In genomic region chrX:8140446-8140845, GRCm38 (mm10) we compare ENCODE assay signal across 19 mouse cellular contexts. TPM values are rescaled to one million over a fixed set of nuclear protein-coding genes. Genes with fewer than 3 reads are reported as not detected.
DNase-seq lines count a peak whose midpoint lies in the region; TF ChIP-seq lines count a peak whose summit lies in the region.
"Had no signal": no experiment of that assay in that cellular context is flagged by ENCODE, and none has a peak within 500 bp of the region (broad histone marks: within the 10 kb centered on the region; RNA-seq: fewer than 3 reads in every experiment).

No protein-coding gene starts in this region.

- H3K27ac ChIP-seq in MEL (ENCODE audit: control insufficient read depth, low read depth, low read length) = no peak overlapping the region

- no peak for TF ChIP-seq CTCF in MEL (IDR thresholded peaks at IDR 0.05 in 2 of 3, conservative IDR thresholded peaks at IDR 0.05 in 1 of 3; ENCODE audit: control insufficient read depth in 1 of 3, insufficient read depth in 1 of 3, low read depth in 2 of 3, low read length in 3 of 3, poor library complexity in 1 of 3, severe bottlenecking in 1 of 3)

- H3K4me2 ChIP-seq in myocyte (ENCODE audit: low read depth) = no peak overlapping the region

- DNase-seq in MEL (ENCODE audit: low read depth, low spot score) (peak; percentile 32), ZHBTc4 (ENCODE audit: low read depth, low spot score) (peak; percentile 28)
- DNase-seq in embryo, embryonic 10.5 days (ENCODE audit: low spot score) = no peak
- no peak for DNase-seq in left cerebral cortex, postnatal 25 days (ENCODE audit: low spot score in 2 of 2)
- no peak for DNase-seq in urinary bladder, postnatal 10 days (ENCODE audit: low spot score)
- DNase-seq: adrenal gland, adult 2 months; adrenal gland, adult 8-10 months; adrenal gland, postnatal 10 days; adrenal gland, postnatal 14 days; adrenal gland, postnatal 25 days; adrenal gland, postnatal 36 days; cerebellum, adult 11 months; cerebellum, adult 11-12 months; cerebellum, adult 18-20 months; cerebellum, adult 2 months; cerebellum, adult 8-10 months had no signal

- H3K27me3 ChIP-seq in MEL (ENCODE audit: control insufficient read depth in 1 of 2, insufficient read depth in 2 of 2, low read length in 2 of 2) (no peaks in the 10 kb centered on the region), myocyte (ENCODE audit: control insufficient read depth, insufficient read depth, insufficient read length) (no peaks in the 10 kb centered on the region)
- H3K27me3 ChIP-seq: CH12.LX had no signal

- no peak for TF ChIP-seq RAD21 in MEL (IDR thresholded peaks at IDR 0.05; ENCODE audit: low read depth, low read length)

- H3K79me2 ChIP-seq in MEL (ENCODE audit: control insufficient read depth, insufficient read depth, low read length, poor library complexity) (peaks cover 25% of the 10 kb centered on the region), myocyte (ENCODE audit: control insufficient read depth, insufficient read depth) (peaks cover 20% of the 10 kb centered on the region)

- H3K4me3 ChIP-seq in MEL (ENCODE audit: control insufficient read depth in 1 of 2, insufficient read depth in 1 of 2, low read depth in 2 of 2, low read length in 2 of 2) = no peak overlapping the region
- no peak overlapping the region for H3K4me3 ChIP-seq in myocyte

- no peaks in the 10 kb centered on the region for H3K9me3 ChIP-seq in MEL (replicated peaks; ENCODE audit: insufficient read depth, low read length)
- H3K9me3 ChIP-seq: G1E had no signal

- TF ChIP-seq POLR2A in MEL (IDR thresholded peaks at IDR 0.05; ENCODE audit: control insufficient read depth in 1 of 2, insufficient read depth in 1 of 2, low read depth in 1 of 2, low read length in 2 of 2, poor library complexity in 1 of 2) = peak in 1 of 2 experiments; percentile 24; a peak in 1 of 4 replicates
- no peak for TF ChIP-seq POLR2A in myocyte (IDR thresholded peaks at IDR 0.05; ENCODE audit: insufficient read length, low read depth)

- H3K36me3 ChIP-seq in MEL (ENCODE audit: control insufficient read depth in 1 of 2, insufficient read depth in 2 of 2, low read length in 2 of 2) (peaks cover 26 to 41% of the 10 kb centered on the region in 2 experiments), myocyte (ENCODE audit: control insufficient read depth, insufficient read depth) (peaks cover 21% of the 10 kb centered on the region)

- intact Hi-C loops in left cerebral cortex, postnatal 25 days (cut with DNase I) = no loop called here

- H3ac ChIP-seq in myocyte (ENCODE audit: control insufficient read depth, insufficient read length) = no peak overlapping the region

- no peak for TF ChIP-seq EP300 in MEL (IDR thresholded peaks at IDR 0.05; ENCODE audit: low read depth in 1 of 2, low read length in 2 of 2)

- H3K9ac ChIP-seq in MEL (ENCODE audit: control insufficient read depth, low read depth, low read length, poor library complexity, severe bottlenecking) = no peak overlapping the region

- H3K4me1 ChIP-seq in MEL (ENCODE audit: control insufficient read depth in 1 of 2, insufficient read depth in 2 of 2, low read length in 2 of 2) = no peaks in the 10 kb centered on the region

TF ChIP-seq in MEL, 35 proteins besides CTCF, POLR2A, EP300 and RAD21:
- no peak for TF ChIP-seq NRF1 (IDR thresholded peaks at IDR 0.05; ENCODE audit: insufficient read depth, low read depth, low read length, poor library complexity, severe bottlenecking)
- peak; percentile 53; the same call in 1 of the 2 replicates for TF ChIP-seq POLR2AphosphoS5 (IDR thresholded peaks at IDR 0.05; ENCODE audit: borderline replicate concordance, low read depth, low read length)

TF ChIP-seq in myocyte, 11 proteins besides CTCF, POLR2A, EP300 and RAD21:
- TF ChIP-seq POLR2AphosphoS2 (IDR thresholded peaks at IDR 0.05; ENCODE audit: insufficient read length, low read depth) (peak; percentile 54), E2F4 (IDR thresholded peaks at IDR 0.05; ENCODE audit: insufficient read depth) (no peak)

RNA-seq across cellular contexts. Expression of gene Rbm3, which starts 5.2 kb away (rescaled TPM):
- total RNA-seq in MEL (2012; rRNA removed) = 906 and 1,021 TPM in 2 replicates
- polyA plus RNA-seq in MEL (2012; ENCODE audit: insufficient read depth in 1 of 2, insufficient read length in 2 of 2, low read depth in 1 of 2, low replicate concordance in 2 of 2, missing spikeins in 1 of 2) (100 to 1,000 TPM in 1 of 2 experiments, not detected in 1; 750 TPM), myocyte (2012; fragmentation: generic; extraction: Trizol) (236 TPM)
- total RNA-seq in left cerebral cortex, postnatal 25 days (2021) = 100 to 1,000 TPM in 1 of 2 experiments, 10 to 100 TPM in 1; 97.4 to 123 TPM

RNA-seq across cellular contexts. Expression of gene Wdr13, which starts 7.8 kb away (rescaled TPM):
- total RNA-seq in MEL (2012; rRNA removed) = 23.8 and 29.6 TPM in 2 replicates
- 10 to 100 TPM in 1 of 2 experiments, not detected in 1; 46.8 TPM for polyA plus RNA-seq in MEL (2012; ENCODE audit: insufficient read depth in 1 of 2, insufficient read length in 2 of 2, low read depth in 1 of 2, low replicate concordance in 2 of 2, missing spikeins in 1 of 2)
- 16.1 TPM for polyA plus RNA-seq in myocyte (2012; fragmentation: generic; extraction: Trizol)
- 100 to 1,000 TPM; 189 to 222 TPM for total RNA-seq in left cerebral cortex, postnatal 25 days (2021)

RNA-seq across cellular contexts. Expression of gene Tbc1d25, which starts 35.5 kb away (rescaled TPM):
- total RNA-seq in MEL (2012; rRNA removed) = 8.0 and 10.1 TPM in 2 replicates
- polyA plus RNA-seq in MEL (2012; ENCODE audit: insufficient read depth in 1 of 2, insufficient read length in 2 of 2, low read depth in 1 of 2, low replicate concordance in 2 of 2, missing spikeins in 1 of 2) (10 to 100 TPM in 1 of 2 experiments, not detected in 1; 23.4 TPM), myocyte (2012; fragmentation: generic; extraction: Trizol) (12.5 TPM)
- total RNA-seq in left cerebral cortex, postnatal 25 days (2021) = 10 to 100 TPM; 15.8 to 16.6 TPM

RNA-seq across cellular contexts. Expression of gene Was, which starts 50.1 kb away (rescaled TPM):
- 133 and 146 TPM in 2 replicates for total RNA-seq in MEL (2012; rRNA removed)
- 100 to 1,000 TPM in 1 of 2 experiments, not detected in 1; 167 TPM for polyA plus RNA-seq in MEL (2012; ENCODE audit: insufficient read depth in 1 of 2, insufficient read length in 2 of 2, low read depth in 1 of 2, low replicate concordance in 2 of 2, missing spikeins in 1 of 2)
- 0.19 TPM for polyA plus RNA-seq in myocyte (2012; fragmentation: generic; extraction: Trizol)
- 1 to 10 TPM; 1.1 to 1.5 TPM for total RNA-seq in left cerebral cortex, postnatal 25 days (2021)

RNA-seq across cellular contexts. Expression of gene Ebp, which starts 52.9 kb away (rescaled TPM):
- 99.4 and 103 TPM in 2 replicates for total RNA-seq in MEL (2012; rRNA removed)
- polyA plus RNA-seq in MEL (2012; ENCODE audit: insufficient read depth in 1 of 2, insufficient read length in 2 of 2, low read depth in 1 of 2, low replicate concordance in 2 of 2, missing spikeins in 1 of 2) (100 to 1,000 TPM in 1 of 2 experiments, not detected in 1; 133 TPM), myocyte (2012; fragmentation: generic; extraction: Trizol) (116 TPM)
- 10 to 100 TPM; 35.6 to 41.4 TPM for total RNA-seq in left cerebral cortex, postnatal 25 days (2021)

Comparison
In these comparisons a context has a peak if more than half of its experiments do, and no peak if none do; other contexts are left out.
1. DNase-seq: peak in MEL (single experiment) and ZHBTc4 (single experiment); none in embryo, embryonic 10.5 days (single experiment), left cerebral cortex, postnatal 25 days (0 of 2) and urinary bladder, postnatal 10 days (single experiment).